Comparison of ENCODE assay signal across 24 mouse cellular contexts in genomic region chr3:96494912-96495311, GRCm38 (mm10). TPM values are rescaled to one million over a fixed set of nuclear protein-coding genes. Genes with fewer than 3 reads are reported as not detected.
DNase-seq lines count a peak whose midpoint lies in the region; ATAC-seq lines count a peak whose summit lies in the region.
"Had no signal": no experiment of that assay in that cellular context is flagged by ENCODE, and none has a peak within 500 bp of the region (broad histone marks: within the 10 kb centered on the region; RNA-seq: fewer than 3 reads in every experiment).

No protein-coding gene starts in this region.

- no peak overlapping the region for H3K4me3 ChIP-seq in heart, embryonic 11.5 days (ENCODE audit: low read depth, low read length)
- H3K4me3 ChIP-seq: forebrain, embryonic 10.5 days; forebrain, embryonic 13.5 days; gastrocnemius, adult 2 months; heart, embryonic 13.5 days; hindbrain, embryonic 12.5 days; hindbrain, embryonic 15.5 days had no signal

- no peak overlapping the region for H3K4me2 ChIP-seq in heart, embryonic 11.5 days
- H3K4me2 ChIP-seq: forebrain, embryonic 13.5 days; heart, embryonic 13.5 days; hindbrain, embryonic 12.5 days; hindbrain, embryonic 15.5 days had no signal

- no peak overlapping the region for H3K9ac ChIP-seq in heart, embryonic 11.5 days (ENCODE audit: low read depth, low read length)
- H3K9ac ChIP-seq: forebrain, embryonic 13.5 days; heart, embryonic 13.5 days; hindbrain, embryonic 12.5 days; hindbrain, embryonic 15.5 days had no signal

- H3K27ac ChIP-seq in heart, embryonic 11.5 days (ENCODE audit: low read depth, low read length): no peak overlapping the region
- H3K27ac ChIP-seq: forebrain, embryonic 10.5 days; forebrain, embryonic 13.5 days; gastrocnemius, adult 2 months; heart, embryonic 13.5 days; hindbrain, embryonic 12.5 days; hindbrain, embryonic 15.5 days had no signal

- no peaks in the 10 kb centered on the region for H3K9me3 ChIP-seq in heart, embryonic 11.5 days (replicated peaks; ENCODE audit: control insufficient read depth, low read length)
- H3K9me3 ChIP-seq: forebrain, embryonic 10.5 days; forebrain, embryonic 13.5 days; heart, embryonic 13.5 days; hindbrain, embryonic 12.5 days; hindbrain, embryonic 15.5 days had no signal

- H3K27me3 ChIP-seq in heart, embryonic 11.5 days (ENCODE audit: control insufficient read depth, insufficient read depth, low read length): no peaks in the 10 kb centered on the region
- H3K27me3 ChIP-seq: forebrain, embryonic 13.5 days; heart, embryonic 13.5 days; hindbrain, embryonic 12.5 days; hindbrain, embryonic 15.5 days had no signal

- ATAC-seq in heart, embryonic 11.5 days (replicated peaks; ENCODE audit: insufficient number of reproducible peaks, low FRiP score, low TSS enrichment): no peak
- ATAC-seq in cerebellum, adult (ENCODE audit: insufficient number of reproducible peaks, low FRiP score, low TSS enrichment): no peak
- ATAC-seq: forebrain, embryonic 13.5 days; forebrain, embryonic 16.5 days; intestine, postnatal 0 days had no signal

- WGBS in heart, embryonic 11.5 days (ENCODE audit: insufficient replicate concordance): 93% methylated on average over 3 of the region's 3 CpGs

- no peaks in the 10 kb centered on the region for H3K36me3 ChIP-seq in heart, embryonic 11.5 days (ENCODE audit: control insufficient read depth, insufficient read depth, low read length)
- H3K36me3 ChIP-seq: forebrain, embryonic 10.5 days; heart, embryonic 13.5 days; hindbrain, embryonic 12.5 days; hindbrain, embryonic 15.5 days had no signal

- DNase-seq in heart, adult 11 months: peak; percentile 51
- peak; percentile 3 for DNase-seq in testis, postnatal 10 days (ENCODE audit: low spot score)
- no peak for DNase-seq in testis, postnatal 14 days (ENCODE audit: low spot score)
- DNase-seq in MN1 (ENCODE audit: low spot score): peak; percentile 38
- no peak for DNase-seq in frontal cortex, postnatal 14 days (ENCODE audit: low spot score in 2 of 2)
- DNase-seq: adrenal gland, adult 2 months; adrenal gland, postnatal 14 days; cerebellum, adult 8-10 months; cerebellum, postnatal 36 days; gastrocnemius, adult 2 months; gastrocnemius, postnatal 14 days; heart, postnatal 14 days had no signal

- H3K4me1 ChIP-seq in heart, embryonic 11.5 days (ENCODE audit: control insufficient read depth, insufficient read depth, low read length): no peaks in the 10 kb centered on the region

RNA-seq across cellular contexts. Expression of gene Hfe2, which starts 30.1 kb away (rescaled TPM):
- polyA plus RNA-seq in heart, embryonic 11.5 days (2014; fragmentation: Nextera tagmentation; extraction: Ambion mirVana): 7.4 and 9.3 TPM in 2 replicates
- polyA plus RNA-seq: intestine, postnatal 0 days had no signal

RNA-seq across cellular contexts. Expression of gene BC107364, which starts 42.8 kb away (rescaled TPM):
- polyA plus RNA-seq in heart, embryonic 11.5 days (2014; fragmentation: Nextera tagmentation; extraction: Ambion mirVana): 0.43 TPM in 1 of 2 replicates, not detected in the other
- polyA plus RNA-seq: adrenal gland, adult 2 months; embryonic facial prominence, embryonic 11.5 days; embryonic facial prominence, embryonic 14.5 days; forebrain, embryonic 10.5 days; forebrain, embryonic 13.5 days; forebrain, embryonic 16.5 days; hindbrain, embryonic 12.5 days; hindbrain, embryonic 15.5 days; intestine, embryonic 14.5 days had no signal

Comparison
In these comparisons a context has a peak if more than half of its experiments do, and no peak if none do; other contexts are left out.
1. DNase-seq: peak in heart, adult 11 months (single experiment), testis, postnatal 10 days (single experiment) and MN1 (single experiment); none in testis, postnatal 14 days (single experiment) and frontal cortex, postnatal 14 days (0 of 2).